9 mouse cellular contexts compared by ENCODE assay signal in the genomic region with DNA sequence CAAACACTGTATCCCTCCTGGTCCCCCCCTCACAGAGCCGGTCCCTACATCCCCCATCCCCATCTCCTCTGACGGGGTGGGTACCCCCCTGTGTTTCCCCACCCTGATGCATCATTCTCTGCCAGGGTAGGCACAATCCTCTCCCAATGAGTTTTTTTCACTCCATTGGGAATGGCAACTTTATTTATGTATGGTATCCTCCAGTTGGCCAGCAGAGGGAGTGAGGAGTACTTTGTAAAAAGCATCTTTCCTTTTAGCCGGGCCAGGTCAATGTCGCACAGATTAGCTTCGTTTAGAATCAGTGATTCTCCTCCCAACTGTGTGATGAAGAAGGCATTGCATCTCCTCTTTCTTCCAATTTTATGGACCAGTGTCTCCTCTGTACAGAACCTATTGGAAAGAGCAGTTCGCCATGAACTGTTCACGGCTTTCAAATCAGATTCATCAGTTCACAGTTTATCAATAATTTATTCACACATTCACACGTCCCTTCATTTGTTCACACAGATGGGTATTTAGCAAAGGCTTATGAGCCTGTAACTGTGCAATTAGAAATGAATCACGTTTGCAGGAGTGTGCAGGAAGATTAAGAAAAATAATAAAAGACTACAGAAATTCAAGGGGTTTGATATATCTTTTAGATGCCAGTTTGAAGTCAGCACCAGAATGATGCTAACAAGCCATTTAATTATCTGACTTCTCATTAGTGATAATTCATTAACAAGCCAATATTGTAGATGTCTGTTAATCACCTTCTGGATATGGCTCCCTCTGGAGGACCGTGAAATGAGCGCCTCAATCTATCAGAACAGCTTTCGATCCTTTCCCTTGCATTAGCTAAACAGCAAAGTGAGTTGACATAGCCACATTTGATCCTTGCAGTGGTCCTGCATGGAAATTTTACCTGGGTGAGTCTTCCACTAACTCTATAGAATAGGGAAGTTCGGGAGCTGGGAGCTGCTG.
A peak's percentile ranks its signal among the peaks of the same experiment; 100 is the strongest.
DNase-seq lines count a peak whose midpoint lies in the region; ATAC-seq lines count a peak whose summit lies in the region.
"Had no signal": no experiment of that assay in that cellular context is flagged by ENCODE, and none has a peak within 500 bp of the region (broad histone marks: within the 10 kb centered on the region; RNA-seq: fewer than 3 reads in every experiment).

No protein-coding gene starts in this region.

- H3K4me1 ChIP-seq in forebrain, embryonic 12.5 days: no peaks in the 10 kb centered on the region
- H3K4me1 ChIP-seq in midbrain, embryonic 11.5 days (ENCODE audit: control insufficient read depth, insufficient read depth, low read length): no peaks in the 10 kb centered on the region
- H3K4me1 ChIP-seq: limb, embryonic 13.5 days; stomach, embryonic 15.5 days had no signal

- H3K27ac ChIP-seq in forebrain, embryonic 12.5 days: no peak overlapping the region
- no peak overlapping the region for H3K27ac ChIP-seq in midbrain, embryonic 11.5 days (ENCODE audit: low read depth, low read length)
- H3K27ac ChIP-seq: limb, embryonic 13.5 days; stomach, embryonic 15.5 days had no signal

- no peaks in the 10 kb centered on the region for H3K27me3 ChIP-seq in forebrain, embryonic 12.5 days
- no peaks in the 10 kb centered on the region for H3K27me3 ChIP-seq in midbrain, embryonic 11.5 days (ENCODE audit: control insufficient read depth, insufficient read depth, low read length)
- H3K27me3 ChIP-seq: limb, embryonic 13.5 days; stomach, embryonic 15.5 days had no signal

- H3K4me3 ChIP-seq in forebrain, embryonic 12.5 days (replicated peaks): no peak overlapping the region
- no peak overlapping the region for H3K4me3 ChIP-seq in midbrain, embryonic 11.5 days (ENCODE audit: low read depth, low read length)
- H3K4me3 ChIP-seq: limb, embryonic 13.5 days; stomach, embryonic 15.5 days had no signal

- no peak overlapping the region for H3K4me2 ChIP-seq in forebrain, embryonic 12.5 days
- no peak overlapping the region for H3K4me2 ChIP-seq in midbrain, embryonic 11.5 days
- H3K4me2 ChIP-seq: limb, embryonic 13.5 days; stomach, embryonic 15.5 days had no signal

- H3K36me3 ChIP-seq in forebrain, embryonic 12.5 days (replicated peaks): no peaks in the 10 kb centered on the region
- H3K36me3 ChIP-seq in midbrain, embryonic 11.5 days (ENCODE audit: control insufficient read depth, insufficient read depth, low read length): no peaks in the 10 kb centered on the region
- H3K36me3 ChIP-seq: limb, embryonic 13.5 days; stomach, embryonic 15.5 days had no signal

- peak; percentile 79 for ATAC-seq in forebrain, embryonic 12.5 days (ENCODE audit: low FRiP score)
- ATAC-seq in midbrain, embryonic 11.5 days (ENCODE audit: low FRiP score): peak; percentile 76
- no peak for ATAC-seq in megakaryocyte progenitor cell, adult 5-6 weeks (replicated peaks; ENCODE audit: poor library complexity)
- no peak for ATAC-seq in megakaryocyte-erythroid progenitor cell, adult 5-6 weeks (replicated peaks; ENCODE audit: low FRiP score, low TSS enrichment, poor library complexity, severe bottlenecking)

- H3K9ac ChIP-seq in forebrain, embryonic 12.5 days: no peak overlapping the region
- no peak overlapping the region for H3K9ac ChIP-seq in midbrain, embryonic 11.5 days (ENCODE audit: low read length)
- H3K9ac ChIP-seq: limb, embryonic 13.5 days; stomach, embryonic 15.5 days had no signal

- DNase-seq in 3134 (ENCODE audit: extremely low read depth, insufficient read length, low spot score): peak; percentile 3
- peak; percentile 46 for DNase-seq in 3T3-L1 (ENCODE audit: low read depth, low spot score)
- DNase-seq in layer of hippocampus, adult 18-20 months (ENCODE audit: low spot score in 2 of 2): peak; percentile 21 to 69
- peak; percentile 85 for DNase-seq in midbrain, embryonic 11.5 days (ENCODE audit: low spot score, missing footprints)

- 55% methylated on average over 13 of the region's 13 CpGs for WGBS in forebrain, embryonic 12.5 days
- WGBS in midbrain, embryonic 11.5 days: 57% methylated on average over 13 of the region's 13 CpGs

- H3K9me3 ChIP-seq in forebrain, embryonic 12.5 days: no peaks in the 10 kb centered on the region
- H3K9me3 ChIP-seq in midbrain, embryonic 11.5 days (ENCODE audit: control insufficient read depth, low read length): no peaks in the 10 kb centered on the region
- H3K9me3 ChIP-seq: limb, embryonic 13.5 days; stomach, embryonic 15.5 days had no signal

Comparison
In these comparisons a context has a peak if more than half of its experiments do, and no peak if none do; other contexts are left out.
1. DNase-seq: peak in every context shown above with its lines; median percentile 85 in midbrain, embryonic 11.5 days; 46 in 3T3-L1; 45 in layer of hippocampus, adult 18-20 months; 3 in 3134.
2. ATAC-seq: peak in forebrain, embryonic 12.5 days (single experiment) and midbrain, embryonic 11.5 days (single experiment); none in megakaryocyte progenitor cell, adult 5-6 weeks (single experiment) and megakaryocyte-erythroid progenitor cell, adult 5-6 weeks (single experiment).